Mouse (Mus musculus): ENCODE measurements around the gene Cxcr6. TPM values are rescaled to one million over a fixed set of nuclear protein-coding genes. Genes with fewer than 3 reads are reported as not detected.

The Cxcr6 gene
- total RNA-seq, 1 experiment = 1.3 TPM

- H3K4me3 ChIP-seq (ENCODE audit: insufficient read depth in 1 of 2, low read depth in 1 of 2, low read length in 2 of 2, poor library complexity in 1 of 2, severe bottlenecking in 1 of 2) = no peak overlapping the region
- peaks cover 12% of the 10 kb centered on the region for H3K36me3 ChIP-seq (ENCODE audit: control insufficient read depth, insufficient read depth, low read length, poor library complexity, severe bottlenecking)
- TF ChIP-seq ZNF384 (IDR thresholded peaks at IDR 0.05; ENCODE audit: low read depth, low read length) (no peak), CHD2 (IDR thresholded peaks at IDR 0.05; ENCODE audit: low read depth, low read length) (no peak), HCFC1 (IDR thresholded peaks at IDR 0.05; ENCODE audit: borderline replicate concordance, insufficient read depth, low read length) (no peak), MAFK (IDR thresholded peaks at IDR 0.05; ENCODE audit: insufficient read depth, low read depth, low read length) (no peak), ZC3H11A (IDR thresholded peaks at IDR 0.05; ENCODE audit: borderline replicate concordance, low read depth, low read length) (no peak)
- no peak overlapping the region for H3K9ac ChIP-seq (ENCODE audit: insufficient read depth, low read depth, low read length, poor library complexity, severe bottlenecking)
- no peak overlapping the region for H3K27ac ChIP-seq (ENCODE audit: insufficient read depth, low read depth, low read length, poor library complexity, severe bottlenecking)
- H3K9me3 ChIP-seq (ENCODE audit: control insufficient read depth, insufficient read depth, low read depth, low read length) = no peaks in the 10 kb centered on the region
- no peaks in the 10 kb centered on the region for H3K4me1 ChIP-seq (ENCODE audit: control insufficient read depth in 2 of 2, insufficient read depth in 2 of 2, low read length in 2 of 2, poor library complexity in 1 of 2)
- in situ Hi-C loops (cut with MboI; ENCODE audit: low sequenced_read_pairs in 2 of 2, unreplicated experiment in 2 of 2) = no loop called here
- no peak for DNase-seq (ENCODE audit: low read depth, low spot score)
These were observed 20.4 kb downstream of the Cxcr6 start for GRCm38 (mm10) chr9:123826631-123827030.

- H3K9me3 ChIP-seq (ENCODE audit: control insufficient read depth, insufficient read depth, low read depth, low read length) = no peaks in the 10 kb centered on the region
- peaks cover 10% of the 10 kb centered on the region for H3K36me3 ChIP-seq (ENCODE audit: control insufficient read depth, insufficient read depth, low read length, poor library complexity, severe bottlenecking)
- H3K4me1 ChIP-seq (ENCODE audit: control insufficient read depth in 2 of 2, insufficient read depth in 2 of 2, low read length in 2 of 2, poor library complexity in 1 of 2) = no peaks in the 10 kb centered on the region
- in situ Hi-C loops (cut with MboI; ENCODE audit: low sequenced_read_pairs in 2 of 2, unreplicated experiment in 2 of 2) = no loop called here
- H3K4me3 ChIP-seq (ENCODE audit: insufficient read depth in 1 of 2, low read depth in 1 of 2, low read length in 2 of 2, poor library complexity in 1 of 2, severe bottlenecking in 1 of 2) = no peak overlapping the region
- no peak for DNase-seq (ENCODE audit: low read depth, low spot score)
- TF ChIP-seq ZC3H11A (IDR thresholded peaks at IDR 0.05; ENCODE audit: borderline replicate concordance, low read depth, low read length) (no peak), CHD2 (IDR thresholded peaks at IDR 0.05; ENCODE audit: low read depth, low read length) (no peak), MAFK (IDR thresholded peaks at IDR 0.05; ENCODE audit: insufficient read depth, low read depth, low read length) (no peak), HCFC1 (IDR thresholded peaks at IDR 0.05; ENCODE audit: borderline replicate concordance, insufficient read depth, low read length) (no peak), ZNF384 (IDR thresholded peaks at IDR 0.05; ENCODE audit: low read depth, low read length) (no peak)
- H3K9ac ChIP-seq (ENCODE audit: insufficient read depth, low read depth, low read length, poor library complexity, severe bottlenecking) = no peak overlapping the region
- H3K27ac ChIP-seq (ENCODE audit: insufficient read depth, low read depth, low read length, poor library complexity, severe bottlenecking) = no peak overlapping the region
These were observed 22.6 kb downstream of the Cxcr6 start for GRCm38 (mm10) chr9:123828916-123829315.

- no peaks in the 10 kb centered on the region for H3K4me1 ChIP-seq (ENCODE audit: control insufficient read depth in 2 of 2, insufficient read depth in 2 of 2, low read length in 2 of 2, poor library complexity in 1 of 2)
- H3K36me3 ChIP-seq (ENCODE audit: control insufficient read depth, insufficient read depth, low read length, poor library complexity, severe bottlenecking) = no peaks in the 10 kb centered on the region
- H3K27ac ChIP-seq (ENCODE audit: insufficient read depth, low read depth, low read length, poor library complexity, severe bottlenecking) = no peak overlapping the region
- in situ Hi-C loops (cut with MboI; ENCODE audit: low sequenced_read_pairs in 2 of 2, unreplicated experiment in 2 of 2) = no loop called here
- no peaks in the 10 kb centered on the region for H3K9me3 ChIP-seq (ENCODE audit: control insufficient read depth, insufficient read depth, low read depth, low read length)
- H3K4me3 ChIP-seq (ENCODE audit: insufficient read depth in 1 of 2, low read depth in 1 of 2, low read length in 2 of 2, poor library complexity in 1 of 2, severe bottlenecking in 1 of 2) = no peak overlapping the region
- no peak overlapping the region for H3K9ac ChIP-seq (ENCODE audit: insufficient read depth, low read depth, low read length, poor library complexity, severe bottlenecking)
- TF ChIP-seq CHD2 (IDR thresholded peaks at IDR 0.05; ENCODE audit: low read depth, low read length) = no peak
- TF ChIP-seq ZC3H11A (IDR thresholded peaks at IDR 0.05; ENCODE audit: borderline replicate concordance, low read depth, low read length) = no peak
- no peak for TF ChIP-seq ZNF384 (IDR thresholded peaks at IDR 0.05; ENCODE audit: low read depth, low read length)
- no peak for TF ChIP-seq HCFC1 (IDR thresholded peaks at IDR 0.05; ENCODE audit: borderline replicate concordance, insufficient read depth, low read length)
- no peak for TF ChIP-seq MAFK (IDR thresholded peaks at IDR 0.05; ENCODE audit: insufficient read depth, low read depth, low read length)
- no peak for DNase-seq (ENCODE audit: low read depth, low spot score)
These were observed 29.6 kb downstream of the Cxcr6 start for GRCm38 (mm10) chr9:123835851-123836250.

GRCm38 (mm10) chr9:123840243-123840642, 34.0 kb downstream of the Cxcr6 start:
- Histone ChIP-seq H3K9me3 (ENCODE audit: control insufficient read depth, insufficient read depth, low read depth, low read length) (no peaks in the 10 kb centered on the region), H3K4me3 (ENCODE audit: insufficient read depth in 1 of 2, low read depth in 1 of 2, low read length in 2 of 2, poor library complexity in 1 of 2, severe bottlenecking in 1 of 2) (no peak overlapping the region), H3K36me3 (ENCODE audit: control insufficient read depth, insufficient read depth, low read length, poor library complexity, severe bottlenecking) (no peaks in the 10 kb centered on the region; the same call in 1 of the 2 replicates), H3K9ac (ENCODE audit: insufficient read depth, low read depth, low read length, poor library complexity, severe bottlenecking) (no peak overlapping the region), H3K27ac (ENCODE audit: insufficient read depth, low read depth, low read length, poor library complexity, severe bottlenecking) (no peak overlapping the region), H3K4me1 (ENCODE audit: control insufficient read depth in 2 of 2, insufficient read depth in 2 of 2, low read length in 2 of 2, poor library complexity in 1 of 2) (no peaks in the 10 kb centered on the region)
- TF ChIP-seq MAFK (IDR thresholded peaks at IDR 0.05; ENCODE audit: insufficient read depth, low read depth, low read length) (no peak), ZNF384 (IDR thresholded peaks at IDR 0.05; ENCODE audit: low read depth, low read length) (no peak), ZC3H11A (IDR thresholded peaks at IDR 0.05; ENCODE audit: borderline replicate concordance, low read depth, low read length) (no peak), CHD2 (IDR thresholded peaks at IDR 0.05; ENCODE audit: low read depth, low read length) (no peak), HCFC1 (IDR thresholded peaks at IDR 0.05; ENCODE audit: borderline replicate concordance, insufficient read depth, low read length) (no peak)
- DNase-seq (ENCODE audit: low read depth, low spot score) = no peak
- in situ Hi-C loops (cut with MboI; ENCODE audit: low sequenced_read_pairs in 2 of 2, unreplicated experiment in 2 of 2) = no loop called here

GRCm38 (mm10) chr9:123844468-123844867, 38.2 kb downstream of the Cxcr6 start:
- H3K9ac ChIP-seq (ENCODE audit: insufficient read depth, low read depth, low read length, poor library complexity, severe bottlenecking) = no peak overlapping the region
- TF ChIP-seq HCFC1 (IDR thresholded peaks at IDR 0.05; ENCODE audit: borderline replicate concordance, insufficient read depth, low read length) (no peak), ZNF384 (IDR thresholded peaks at IDR 0.05; ENCODE audit: low read depth, low read length) (no peak), MAFK (IDR thresholded peaks at IDR 0.05; ENCODE audit: insufficient read depth, low read depth, low read length) (no peak)
- no peaks in the 10 kb centered on the region for H3K4me1 ChIP-seq (ENCODE audit: control insufficient read depth in 2 of 2, insufficient read depth in 2 of 2, low read length in 2 of 2, poor library complexity in 1 of 2)
- no peak for DNase-seq (ENCODE audit: low read depth, low spot score)
- in situ Hi-C loops (cut with MboI; ENCODE audit: low sequenced_read_pairs in 2 of 2, unreplicated experiment in 2 of 2) = no loop called here
- no peaks in the 10 kb centered on the region for H3K9me3 ChIP-seq (ENCODE audit: control insufficient read depth, insufficient read depth, low read depth, low read length)
- H3K4me3 ChIP-seq (ENCODE audit: insufficient read depth in 1 of 2, low read depth in 1 of 2, low read length in 2 of 2, poor library complexity in 1 of 2, severe bottlenecking in 1 of 2) = no peak overlapping the region
- H3K27ac ChIP-seq (ENCODE audit: insufficient read depth, low read depth, low read length, poor library complexity, severe bottlenecking) = no peak overlapping the region
- no peaks in the 10 kb centered on the region; the same call in 1 of the 2 replicates for H3K36me3 ChIP-seq (ENCODE audit: control insufficient read depth, insufficient read depth, low read length, poor library complexity, severe bottlenecking)

Data from ES-E14 (cell line).